Mouse (Mus musculus) left cerebral cortex, postnatal 25 days (tissue): ENCODE results near the gene Gjb2. TPM values are rescaled to one million over a fixed set of nuclear protein-coding genes. Genes with fewer than 3 reads are reported as not detected.
A peak's percentile ranks its signal among the peaks of the same experiment; 100 is the strongest.

Source experiments
- DNase-seq, 2 experiments: peaks; one replicate each; pipeline ENCODE4 v3.0.0; 2022; ENCODE audit warnings: low spot score in 2 of 2, mixed read lengths in 1 of 2
- intact Hi-C: fragments of 180-260 bp; cut with DNase I; formaldehyde crosslinking; loops from one replicate; pipeline ENCODE4 v1.15.1; 2025
- total RNA-seq, 2 experiments: library from RNA; stranded (reverse); gene quantifications; 2 replicates each; pipeline ENCODE4 v1.2.3; 2021

Gjb2 gene
- total RNA-seq, 2 experiments from 2014 or later = 11.5 to 11.9 TPM

GRCm38 (mm10) chr14:57082863-57083262 is 21.6 kb downstream of the Gjb2 start:
- DNase-seq = no peak
- intact Hi-C loops = no loop called here

GRCm38 (mm10) chr14:57075537-57075936 is 29.0 kb downstream of the Gjb2 start:
- DNase-seq = no peak
- intact Hi-C loops = no loop called here

GRCm38 (mm10) chr14:57069906-57070305 is 34.6 kb downstream of the Gjb2 start:
- intact Hi-C loops = loop anchor here (10.0 kb wide), 1 partner anchor 695 kb away; no protein-coding TSS in a partner anchor
- peak in 1 of 2 experiments; percentile 22 for DNase-seq

- intact Hi-C loops = loop anchor here (10.0 kb wide), 1 partner anchor 691 kb away; no protein-coding TSS in a partner anchor
- no peak for DNase-seq
Measured at GRCm38 (mm10) chr14:57066053-57066452, 38.4 kb downstream of the Gjb2 start.

- intact Hi-C loops = loop anchor here (5.0 to 10.0 kb wide), 2 partner anchors 93 to 685 kb away; no protein-coding TSS in a partner anchor
- DNase-seq = peak; percentile 73 to 75
Measured at GRCm38 (mm10) chr14:57060052-57060451, 44.5 kb downstream of the Gjb2 start.

- peak; percentile 20 to 22 for DNase-seq
- intact Hi-C loops = no loop called here
Measured at GRCm38 (mm10) chr14:57057563-57058321, 46.8 kb downstream of the Gjb2 start, which contains the start of gene Gja3. Gja3 (minus strand) TSS chr14:57058100.

- DNase-seq = no peak
- intact Hi-C loops = no loop called here
Measured at GRCm38 (mm10) chr14:57057204-57057562, 47.3 kb downstream of the Gjb2 start.

- DNase-seq = no peak
- intact Hi-C loops = no loop called here
Measured at GRCm38 (mm10) chr14:57052713-57053112, 51.8 kb downstream of the Gjb2 start.

Other genes with a start within 250 kb of the Gjb2 start
- 100 to 1,000 TPM in 1 of 2 experiments, 10 to 100 TPM in 1; 91.1 to 101 TPM for gene Zmym2, start 218.0 kb downstream of the Gjb2 start, total RNA-seq
- gene Gja3, start 46.6 kb downstream of the Gjb2 start, total RNA-seq = under 1 TPM; 0.18 to 0.32 TPM
- gene Gm4491, start 11.2 kb upstream of the Gjb2 start, total RNA-seq = under 1 TPM; 0.50 to 0.62 TPM
- 100 to 1,000 TPM in 1 of 2 experiments, 10 to 100 TPM in 1; 98.3 to 106 TPM for gene Gjb6, start 28.9 kb upstream of the Gjb2 start, total RNA-seq